Mouse (Mus musculus) spleen, adult 10 weeks (tissue): ENCODE data around the gene Atp5f1. TPM values are rescaled to one million over a fixed set of nuclear protein-coding genes. Genes with fewer than 3 reads are reported as not detected.

Source experiments
- polyA plus RNA-seq: library from polyadenylated mRNA; stranded (reverse); fragments of 350-450 nt; fragmentation: Illumina TruSeq; extraction: RNeasy Lipid Tissue Mini Kit (QIAGEN cat#74804); gene quantifications from one replicate; pipeline ENCODE4 v1.2.3, GENCODE M21; 2015; ENCODE audit warnings: low replicate concordance; ENCODE audit not compliant: insufficient read depth

Atp5f1 gene
- polyA plus RNA-seq = 294 TPM

GRCm38 (mm10) chr3:105959999-105960398 is at the start of gene Atp5f1:
Gene Atp5f1 (minus strand): TSS chr3:105960099.

DNA sequence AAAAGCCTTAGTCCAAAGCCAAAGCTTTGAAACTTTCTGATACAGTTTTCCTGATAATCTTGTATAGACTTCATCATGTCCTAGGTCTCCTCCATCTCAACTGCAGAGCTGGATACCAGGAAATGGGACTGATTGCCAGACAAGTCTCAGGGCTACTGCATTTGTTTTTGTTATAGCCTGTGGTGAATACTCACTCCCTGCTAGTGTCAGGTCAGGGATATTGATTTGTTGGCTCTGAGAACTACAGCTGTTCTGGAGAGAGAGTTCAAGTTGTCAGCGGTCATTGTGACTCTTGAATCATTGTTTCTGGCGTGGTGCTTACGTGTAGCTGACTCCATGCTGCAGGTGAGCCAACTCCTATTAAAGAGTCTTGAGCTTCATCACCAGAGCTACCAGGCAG is 13.5 kb upstream of the Atp5f1 start, which contains the start of gene Ovgp1:
Gene Ovgp1, plus strand, starts transcription at position 301 of the 400 bp plus-strand sequence.

GRCm38 (mm10) chr3:105958974-105959580 is 822 bp downstream of the Atp5f1 start, which contains the start of gene Wdr77:
Gene Wdr77 (plus strand): TSS chr3:105959369.

GRCm38 (mm10) chr3:105932240-105933071 is 27.4 kb downstream of the Atp5f1 start, which contains the start of gene I830077J02Rik:
Gene I830077J02Rik (minus strand): TSS chr3:105932664.

Other genes with a start within 250 kb of the Atp5f1 start
- 412 TPM for gene Rap1a, start 158.8 kb downstream of the Atp5f1 start, polyA plus RNA-seq
- 2.4 TPM for gene Adora3, start 89.2 kb downstream of the Atp5f1 start, polyA plus RNA-seq
- not detected for gene Tmigd3, start 89.2 kb downstream of the Atp5f1 start, polyA plus RNA-seq
- 69.2 TPM for gene I830077J02Rik, start 27.4 kb downstream of the Atp5f1 start, polyA plus RNA-seq
- gene Wdr77, start 730 bp downstream of the Atp5f1 start, polyA plus RNA-seq = 62.0 TPM
- 9.7 TPM for gene Ovgp1, start 13.6 kb upstream of the Atp5f1 start, polyA plus RNA-seq
- 1.7 TPM for gene Pifo, start 54.5 kb upstream of the Atp5f1 start, polyA plus RNA-seq
- gene Chil5, start 72.7 kb upstream of the Atp5f1 start, polyA plus RNA-seq = 5.2 TPM
- gene Chia1, start 153.1 kb upstream of the Atp5f1 start, polyA plus RNA-seq = 0.14 TPM
- gene Chil3, start 207.5 kb upstream of the Atp5f1 start, polyA plus RNA-seq = 58.5 TPM